Mouse (Mus musculus): ENCODE measurements around the gene Man1c1.

Gene Man1c1

GRCm38 (mm10) chr4:134703835-134704546 lies at the start of gene Man1c1:
Man1c1 (minus strand) TSS chr4:134704290.
- in situ Hi-C loops (cut with MboI, MseI): no loop called here

- in situ Hi-C loops (cut with MboI, MseI): no loop called here
Measured at GRCm38 (mm10) chr4:134753516-134754261, 49.6 kb upstream of the Man1c1 start.

- in situ Hi-C loops (cut with MboI, MseI): no loop called here
Measured at GRCm38 (mm10) chr4:134752911-134753426, 48.9 kb upstream of the Man1c1 start.

- in situ Hi-C loops (cut with MboI, MseI): no loop called here
Measured at GRCm38 (mm10) chr4:134751682-134752380, 47.7 kb upstream of the Man1c1 start.

GRCm38 (mm10) chr4:134750825-134751224 lies 46.7 kb upstream of the Man1c1 start:
- in situ Hi-C loops (cut with MboI, MseI): no loop called here

GRCm38 (mm10) chr4:134750263-134750662 lies 46.2 kb upstream of the Man1c1 start:
- in situ Hi-C loops (cut with MboI, MseI): no loop called here

- in situ Hi-C loops (cut with MboI, MseI): no loop called here
Measured at GRCm38 (mm10) chr4:134749301-134750030, 45.4 kb upstream of the Man1c1 start.

GRCm38 (mm10) chr4:134745900-134746661 lies 42.0 kb upstream of the Man1c1 start:
- in situ Hi-C loops (cut with MboI, MseI): no loop called here

- in situ Hi-C loops (cut with MboI, MseI): no loop called here
Measured at GRCm38 (mm10) chr4:134743881-134744633, 40.0 kb upstream of the Man1c1 start.

- in situ Hi-C loops (cut with MboI, MseI): no loop called here
Measured at GRCm38 (mm10) chr4:134741949-134742348, 37.9 kb upstream of the Man1c1 start.

- in situ Hi-C loops (cut with MboI, MseI): no loop called here
Measured at GRCm38 (mm10) chr4:134740186-134740585, 36.1 kb upstream of the Man1c1 start.

GRCm38 (mm10) chr4:134739530-134739929 lies 35.4 kb upstream of the Man1c1 start:
- in situ Hi-C loops (cut with MboI, MseI): no loop called here

GRCm38 (mm10) chr4:134737365-134737910 lies 33.3 kb upstream of the Man1c1 start:
- in situ Hi-C loops (cut with MboI, MseI): no loop called here

- in situ Hi-C loops (cut with MboI, MseI): no loop called here
Measured at GRCm38 (mm10) chr4:134736147-134736546, 32.1 kb upstream of the Man1c1 start.

- in situ Hi-C loops (cut with MboI, MseI): no loop called here
Measured at GRCm38 (mm10) chr4:134734629-134735081, 30.6 kb upstream of the Man1c1 start.

- in situ Hi-C loops (cut with MboI, MseI): no loop called here
Measured at GRCm38 (mm10) chr4:134734038-134734628, 30.0 kb upstream of the Man1c1 start.

GRCm38 (mm10) chr4:134733371-134733770 lies 29.3 kb upstream of the Man1c1 start:
- in situ Hi-C loops (cut with MboI, MseI): no loop called here

- in situ Hi-C loops (cut with MboI, MseI): no loop called here
Measured at GRCm38 (mm10) chr4:134730106-134730505, 26.0 kb upstream of the Man1c1 start.

- in situ Hi-C loops (cut with MboI, MseI): no loop called here
Measured at GRCm38 (mm10) chr4:134725735-134726345, 21.8 kb upstream of the Man1c1 start.

All from T-helper 2 cell (primary cell).